Mouse (Mus musculus): ENCODE measurements around the gene Pheta2.

GRCm38 (mm10) chr15:82372991-82373390 lies 34.2 kb downstream of the Pheta2 start:
- TF ChIP-seq GATA1 (IDR thresholded peaks at IDR 0.05; ENCODE audit: low read length) (no peak), TAL1 (IDR thresholded peaks at IDR 0.05; ENCODE audit: low read length) (no peak)

Data from erythroblast, embryonic 14.5 days (primary cell).